Mouse (Mus musculus) heart, adult 11 months (tissue): ENCODE results near the gene Ptcra.
"Not testable (repeated sequence)": the region's sequence is repeated elsewhere in the genome, so short reads cannot be mapped to it uniquely, and the experiment has no call there.

Experiments
- DNase-seq: peaks from one replicate; pipeline ENCODE4 v3.0.0; 2022

The Ptcra gene

DNA sequence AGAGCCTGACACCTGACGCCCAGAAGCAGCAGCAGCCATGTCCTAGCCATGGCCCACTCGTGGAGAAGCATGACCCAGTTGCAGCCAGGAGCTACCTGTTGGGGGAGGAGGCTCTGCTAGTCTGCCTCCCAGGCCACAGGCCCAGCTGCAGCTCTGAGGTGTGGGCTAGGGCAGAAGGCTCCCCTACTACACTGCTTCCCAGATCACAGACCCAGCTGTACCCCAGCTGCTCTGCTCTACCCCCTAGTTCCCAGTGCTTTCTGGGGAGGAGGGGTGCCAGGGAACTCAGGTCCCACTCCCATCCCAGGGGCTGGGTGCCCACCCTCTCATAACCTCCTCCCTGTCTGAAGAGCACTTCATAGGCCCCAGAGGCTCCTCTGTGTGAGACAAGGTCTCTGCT, at the start of gene Ptcra:
Gene Ptcra (minus strand): TSS at position 169 of the 400 bp plus-strand sequence.
- no peak for DNase-seq

DNA sequence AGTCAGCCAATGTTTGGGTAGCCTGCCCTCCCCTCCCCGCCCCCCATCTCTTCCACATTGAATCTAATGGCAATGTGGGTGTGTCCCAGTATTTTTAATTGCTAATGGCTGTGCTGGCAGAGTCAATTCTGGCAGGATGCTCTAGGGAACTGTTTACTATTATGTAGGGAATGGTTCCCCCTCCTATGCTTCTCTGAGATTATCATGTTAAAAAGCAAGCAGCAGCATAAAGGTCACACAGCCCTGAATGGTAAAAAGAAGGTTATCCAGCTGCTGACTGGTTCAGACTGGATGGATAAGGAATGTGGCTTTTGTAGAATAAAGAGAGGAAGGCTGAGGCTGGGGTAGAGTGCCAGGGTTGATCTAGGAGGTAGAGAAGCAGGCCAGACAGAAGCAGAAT, 48.9 kb upstream of the Ptcra start:
- no peak for DNase-seq

DNA sequence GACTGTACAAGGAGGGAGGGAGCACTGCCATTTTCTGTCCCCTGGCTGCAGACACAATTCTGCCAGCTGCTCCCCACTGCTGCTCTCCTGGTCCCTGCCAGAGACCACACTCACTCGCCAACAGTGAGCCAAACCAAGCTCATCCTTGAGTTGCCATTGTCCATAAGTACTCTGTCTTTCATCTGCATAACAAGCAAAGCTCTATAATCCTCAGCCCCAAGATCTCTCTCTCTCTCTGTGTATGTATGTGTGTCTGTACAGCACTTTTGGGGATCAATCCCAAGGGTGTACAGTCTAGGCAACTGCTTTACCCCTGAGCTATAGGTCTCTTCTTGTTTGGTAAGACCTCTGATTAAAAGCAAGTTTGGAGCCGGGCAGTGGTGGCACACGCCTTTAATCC, 47.2 kb upstream of the Ptcra start:
- no peak for DNase-seq

DNA sequence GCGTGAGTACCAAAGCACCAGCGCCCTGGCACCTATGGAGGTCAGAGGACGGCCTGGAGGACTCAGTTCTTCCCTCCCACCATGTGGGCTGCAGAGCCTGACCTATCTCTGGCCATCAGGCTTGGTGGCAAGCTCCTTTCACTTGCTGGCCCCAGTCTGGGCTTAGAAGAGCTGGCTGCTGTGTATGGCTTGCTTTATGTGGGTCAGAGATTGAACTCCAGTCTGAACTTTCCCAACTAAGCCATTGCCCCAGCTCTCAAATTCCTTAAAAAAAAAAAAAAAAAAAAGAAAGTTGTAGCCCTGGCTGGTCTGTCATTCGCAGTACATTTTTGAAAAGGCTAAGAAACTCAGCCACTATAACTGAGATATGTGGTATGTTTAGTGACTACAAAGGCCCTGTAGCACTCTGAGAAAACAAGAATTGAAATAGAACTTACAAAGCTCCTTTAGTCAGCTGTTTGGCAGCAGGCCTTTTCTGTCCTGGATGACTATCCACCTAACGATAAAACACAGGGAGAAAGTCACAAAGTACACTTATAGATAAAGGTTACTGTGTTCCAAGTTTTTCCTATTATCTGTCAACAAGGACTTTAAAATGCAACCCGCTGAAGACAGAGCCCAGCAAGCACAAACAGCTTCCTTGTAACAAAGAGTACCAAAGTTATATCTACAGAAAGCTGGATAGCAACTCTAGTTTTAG, 45.8 kb upstream of the Ptcra start:
- no peak for DNase-seq

DNA sequence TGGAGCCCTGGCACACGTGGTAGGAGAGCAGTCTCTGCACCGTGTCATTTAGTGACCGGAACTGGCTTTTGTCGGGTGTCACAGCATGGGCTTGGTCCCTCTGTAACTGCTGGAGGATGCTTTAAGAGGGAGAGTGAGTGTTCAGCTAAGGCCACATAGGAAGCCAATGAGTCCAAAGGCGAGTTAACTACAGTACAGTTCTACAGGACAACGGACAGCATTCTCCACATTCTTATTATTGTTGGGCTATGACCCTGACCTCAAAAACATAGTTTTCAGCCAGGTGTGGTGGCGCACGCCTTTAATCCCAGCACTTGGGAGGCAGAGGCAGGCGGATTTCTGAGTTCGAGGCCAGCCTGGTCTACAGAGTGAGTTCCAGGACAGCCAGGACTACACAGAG, 44.9 kb upstream of the Ptcra start:
- DNase-seq, result no peak

DNA sequence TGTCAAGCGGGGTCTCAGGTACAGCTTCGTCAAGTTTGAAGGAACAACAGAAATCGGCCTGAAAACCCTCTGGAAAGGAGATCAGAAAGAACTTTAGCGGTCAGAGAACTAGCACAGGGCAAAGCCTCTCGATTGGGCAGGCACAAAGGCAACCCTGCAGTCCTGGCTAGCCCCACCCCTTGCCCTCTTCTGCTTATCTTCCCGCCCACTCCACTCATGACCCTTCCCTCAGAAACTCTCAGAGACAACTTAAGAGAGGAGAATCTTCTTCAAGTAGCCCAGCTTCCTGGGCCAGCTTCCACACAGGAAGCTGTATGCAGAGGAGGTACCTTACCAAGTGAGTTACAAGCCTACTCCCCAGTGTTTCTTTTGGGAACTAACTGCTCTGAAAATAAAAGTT, 38.2 kb upstream of the Ptcra start:
- DNase-seq, result no peak

DNA sequence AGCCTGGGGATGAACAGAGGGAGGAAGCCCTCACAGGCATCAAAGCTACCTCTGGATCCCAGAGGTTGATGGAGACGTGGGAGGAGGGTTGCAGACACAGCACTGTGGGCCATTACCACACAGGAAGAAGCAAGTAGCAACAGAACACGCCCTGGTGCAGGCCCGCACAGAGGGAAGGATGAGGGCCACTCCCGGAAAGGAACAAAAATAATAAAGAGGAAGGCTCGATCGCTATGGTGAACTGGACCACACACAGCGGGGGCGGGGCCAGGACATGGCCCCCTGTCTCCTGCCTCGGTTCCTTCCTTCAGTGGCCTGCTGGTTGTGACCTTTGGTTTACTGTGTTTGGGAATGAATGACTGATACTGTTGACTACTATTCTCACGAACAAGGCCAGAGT, 36.2 kb upstream of the Ptcra start:
- DNase-seq, result no peak

DNA sequence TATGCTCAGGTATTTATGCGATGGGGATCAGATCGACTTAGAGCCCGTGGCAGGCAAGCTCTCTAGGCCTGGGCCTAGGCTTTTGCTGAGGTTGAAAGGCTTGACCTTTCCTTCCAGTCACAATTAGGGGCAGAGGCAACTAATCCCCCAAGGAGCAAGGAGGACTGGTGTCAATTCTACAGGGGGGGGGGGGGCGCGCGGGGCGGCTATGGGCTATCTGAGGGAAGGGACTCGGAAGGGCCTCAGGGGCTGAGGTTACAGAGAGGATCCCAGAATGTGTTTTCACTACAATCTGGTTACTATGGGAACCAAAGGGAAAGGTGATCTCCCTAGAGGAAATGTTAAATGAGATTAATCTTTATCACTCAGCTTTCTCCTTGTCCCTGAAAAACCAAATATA, 33.9 kb upstream of the Ptcra start:
- no peak for DNase-seq

DNA sequence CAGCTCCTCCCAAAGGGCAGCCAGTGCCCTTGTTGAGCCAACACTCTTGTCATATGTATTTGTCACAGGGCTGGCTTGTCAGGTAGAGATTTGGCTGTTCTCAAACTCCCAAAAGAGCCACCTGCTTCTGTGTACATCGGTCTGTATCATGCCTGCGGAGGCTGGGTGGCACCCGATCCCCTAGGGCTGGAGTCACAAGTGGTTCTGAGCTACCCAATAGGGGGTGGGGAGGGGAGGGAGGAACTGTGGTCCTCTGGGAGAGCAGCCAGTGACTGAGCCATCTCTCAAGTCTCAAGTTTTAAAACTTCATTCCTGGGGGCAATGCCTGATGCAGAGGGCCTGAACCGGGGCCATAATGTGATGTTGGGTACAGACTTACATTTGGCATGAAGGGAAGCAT, 33.2 kb upstream of the Ptcra start:
- DNase-seq, result no peak

DNA sequence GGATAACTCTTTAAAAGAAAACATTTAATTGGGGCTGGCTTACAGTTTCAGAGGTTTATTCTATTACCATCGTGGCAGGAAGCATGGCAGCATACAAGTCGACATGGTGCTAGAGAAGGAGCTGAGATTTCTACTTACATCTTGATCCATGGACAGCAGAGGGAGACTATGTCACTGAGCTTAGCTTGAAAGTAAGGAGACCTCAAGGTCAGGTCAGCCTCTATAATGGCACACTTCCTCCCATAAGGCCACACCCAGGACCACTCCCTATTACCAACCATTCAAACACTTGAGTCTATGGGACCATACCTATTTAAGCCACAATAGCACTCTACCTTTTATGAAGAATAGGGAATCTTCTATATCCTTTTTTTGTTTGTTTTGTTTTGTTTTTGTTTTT, 29.5 kb upstream of the Ptcra start:
- DNase-seq, result no peak

DNA sequence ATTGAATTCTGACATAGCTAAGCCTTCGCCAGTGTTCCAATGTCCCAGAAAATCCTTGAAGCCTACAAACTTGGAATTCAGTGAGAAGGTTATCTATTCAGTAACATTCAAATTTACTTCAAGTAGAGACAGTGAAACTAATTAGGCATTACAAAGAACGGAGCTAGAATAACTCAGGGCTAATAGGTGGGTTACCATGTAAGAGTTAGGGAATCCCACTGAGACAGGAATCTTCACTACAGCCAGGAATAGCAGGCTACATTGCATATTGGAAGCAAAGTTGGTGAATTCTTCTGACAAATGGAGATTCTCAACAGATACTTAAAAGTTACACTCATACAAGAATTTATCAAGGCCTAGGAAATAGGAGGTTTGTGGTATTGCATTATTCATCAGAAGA, 24.5 kb upstream of the Ptcra start:
- DNase-seq, result not testable (repeated sequence)

DNA sequence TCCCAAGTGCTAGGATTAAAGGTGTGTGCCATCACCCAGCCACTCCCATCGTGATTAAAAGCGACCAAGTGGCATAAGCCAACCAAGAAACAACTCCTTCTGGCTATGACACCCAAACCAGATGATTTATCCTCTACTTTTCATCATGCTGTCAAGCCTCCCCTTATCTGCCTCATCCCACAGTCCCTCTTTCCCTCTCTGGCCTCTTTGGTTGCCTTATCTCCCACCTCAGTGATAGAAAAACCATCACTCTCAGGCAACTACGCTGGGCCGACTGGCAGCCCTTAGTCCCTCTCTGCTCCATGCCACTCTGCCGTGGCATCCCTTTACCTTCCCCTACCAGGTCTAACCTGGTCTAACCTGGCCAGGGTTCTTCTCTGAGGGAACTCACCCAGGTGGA, 23.4 kb upstream of the Ptcra start:
- no peak for DNase-seq

DNA sequence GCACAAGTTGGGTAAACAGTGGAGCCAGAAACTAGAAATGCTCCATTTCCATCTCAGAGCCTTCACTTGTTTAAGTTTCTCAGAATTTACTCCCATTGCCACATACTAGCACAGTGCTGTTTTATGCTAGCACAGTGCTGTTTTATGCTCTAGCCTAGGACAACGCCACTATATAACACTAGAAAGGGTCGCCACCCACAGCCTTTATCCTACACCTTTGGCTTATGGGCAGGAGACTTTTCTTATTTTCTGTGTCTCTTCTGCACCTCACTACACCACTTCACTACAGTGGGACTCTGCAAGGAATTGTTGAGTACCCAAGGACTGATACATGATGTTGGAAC, 19.7 kb upstream of the Ptcra start:
- DNase-seq, result no peak

DNA sequence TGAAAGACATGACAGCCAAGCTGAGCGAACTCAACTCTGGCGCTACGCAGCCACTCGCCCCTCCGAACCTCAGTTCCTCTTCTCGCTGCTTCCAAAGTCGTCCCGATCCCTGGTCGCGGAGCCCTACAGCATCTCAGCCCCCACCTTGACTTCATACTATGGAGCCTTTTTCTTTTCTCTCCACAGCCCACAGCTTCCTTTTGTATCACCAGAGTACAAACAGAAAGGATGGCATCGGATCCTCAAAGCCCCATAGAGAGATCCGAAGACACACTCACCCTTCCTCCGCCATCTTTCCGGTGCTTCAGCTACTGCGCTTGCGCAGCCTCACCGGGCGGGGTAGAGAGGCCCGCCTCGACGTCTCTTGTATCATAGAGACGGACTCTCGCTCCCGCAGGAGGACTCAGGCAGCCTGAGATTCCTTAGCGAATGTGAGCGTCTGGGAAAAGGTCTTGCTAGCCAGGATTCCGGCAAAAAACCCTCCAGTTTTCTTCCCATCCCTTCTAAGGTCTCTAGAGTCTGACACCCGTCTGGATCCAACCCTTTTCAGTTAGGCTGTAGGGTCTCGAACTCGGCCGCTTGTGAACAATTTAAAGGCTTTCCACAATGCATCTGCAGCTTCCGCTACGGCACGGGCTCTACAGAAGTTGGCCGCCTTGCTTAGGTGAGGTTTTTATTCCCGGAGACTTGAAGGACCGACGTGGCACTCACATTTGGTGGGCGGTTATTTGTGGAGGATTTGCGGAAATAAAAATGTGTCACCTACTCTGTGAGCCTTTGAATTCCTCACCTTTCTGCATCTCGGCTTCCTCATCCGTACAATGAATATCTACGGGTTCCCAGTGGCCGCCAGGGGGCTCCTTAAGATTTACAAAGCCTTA, 19.1 kb upstream of the Ptcra start, which contains the start of gene Rpl7l1:
Gene Rpl7l1 (minus strand): TSS at position 332 of the 881 bp plus-strand sequence.
- DNase-seq, result peak; percentile 99

DNA sequence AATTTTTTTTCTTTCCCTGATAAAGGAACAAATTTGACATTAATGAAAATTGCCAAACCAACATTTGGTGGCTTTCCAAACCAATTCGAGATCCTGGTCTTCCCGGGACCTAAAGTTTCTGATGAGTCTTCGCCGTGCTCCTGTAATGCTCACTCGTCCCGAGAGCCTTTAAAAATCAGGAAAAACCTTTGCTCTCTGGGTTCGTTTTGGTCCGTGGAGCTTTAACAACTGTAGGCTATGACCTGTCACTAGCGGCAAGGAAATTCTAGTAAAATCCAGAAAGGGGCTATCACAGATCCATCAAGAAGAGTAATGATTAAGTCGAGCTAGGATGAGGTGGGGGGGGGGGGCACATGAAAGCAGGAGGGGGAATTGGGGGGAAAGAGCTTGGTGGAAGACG, 18.4 kb upstream of the Ptcra start:
- DNase-seq, result no peak

DNA sequence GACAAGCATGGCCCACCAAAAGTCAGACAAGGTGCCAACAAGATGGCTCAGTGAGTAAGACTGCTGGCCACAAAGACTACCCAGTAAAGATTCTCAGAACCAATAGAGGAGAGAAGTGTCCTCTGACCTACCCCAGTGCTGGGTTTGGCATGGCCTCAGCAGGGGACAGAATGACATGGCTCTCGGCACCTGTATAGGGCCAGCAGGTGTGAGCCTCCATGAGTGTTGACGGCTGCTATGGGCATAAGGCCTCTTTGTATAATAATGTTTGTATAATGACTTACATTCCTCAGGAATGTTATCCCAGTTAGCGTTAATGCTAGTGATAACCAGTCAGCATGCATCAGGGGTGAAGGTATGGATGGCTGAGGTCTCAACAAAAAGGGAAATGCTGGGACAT, 12.6 kb upstream of the Ptcra start:
- no peak for DNase-seq

DNA sequence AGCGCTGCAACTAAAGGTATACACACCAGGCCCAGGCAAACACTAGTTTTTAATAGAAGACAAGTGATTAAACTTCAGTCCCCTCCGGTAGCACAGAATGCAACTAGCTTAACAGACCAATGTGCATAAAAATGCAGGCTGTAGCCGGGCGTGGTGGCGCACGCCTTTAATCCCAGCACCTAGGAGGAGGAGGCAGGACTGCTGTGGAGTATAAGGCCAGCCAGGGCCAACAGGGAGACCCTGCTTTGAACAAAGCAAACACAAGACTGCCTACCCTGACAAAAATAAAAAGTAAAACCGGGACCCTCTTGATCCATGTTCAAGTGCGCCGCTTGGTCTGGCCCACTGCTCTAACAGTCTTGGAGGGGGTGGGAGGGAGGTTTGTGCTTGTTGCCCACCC, 11.6 kb upstream of the Ptcra start:
- peak; percentile 92 for DNase-seq

DNA sequence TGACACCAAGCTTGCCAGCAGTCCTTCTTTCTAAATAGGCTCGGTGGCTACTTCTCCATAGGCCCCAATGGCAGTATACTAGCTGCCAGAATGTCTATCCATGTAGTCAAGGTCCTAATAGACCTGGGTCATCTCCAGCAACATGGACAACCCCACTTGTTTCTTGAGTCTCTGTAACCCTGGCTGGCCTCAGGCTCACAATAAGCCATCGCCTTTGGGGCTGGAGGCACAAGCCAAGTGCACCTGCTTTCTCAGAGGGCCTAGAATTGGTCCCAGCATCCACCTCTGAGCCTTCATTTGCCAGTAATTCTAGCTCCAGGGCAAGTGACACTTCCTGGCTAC, 10.6 kb upstream of the Ptcra start:
- DNase-seq, result no peak

DNA sequence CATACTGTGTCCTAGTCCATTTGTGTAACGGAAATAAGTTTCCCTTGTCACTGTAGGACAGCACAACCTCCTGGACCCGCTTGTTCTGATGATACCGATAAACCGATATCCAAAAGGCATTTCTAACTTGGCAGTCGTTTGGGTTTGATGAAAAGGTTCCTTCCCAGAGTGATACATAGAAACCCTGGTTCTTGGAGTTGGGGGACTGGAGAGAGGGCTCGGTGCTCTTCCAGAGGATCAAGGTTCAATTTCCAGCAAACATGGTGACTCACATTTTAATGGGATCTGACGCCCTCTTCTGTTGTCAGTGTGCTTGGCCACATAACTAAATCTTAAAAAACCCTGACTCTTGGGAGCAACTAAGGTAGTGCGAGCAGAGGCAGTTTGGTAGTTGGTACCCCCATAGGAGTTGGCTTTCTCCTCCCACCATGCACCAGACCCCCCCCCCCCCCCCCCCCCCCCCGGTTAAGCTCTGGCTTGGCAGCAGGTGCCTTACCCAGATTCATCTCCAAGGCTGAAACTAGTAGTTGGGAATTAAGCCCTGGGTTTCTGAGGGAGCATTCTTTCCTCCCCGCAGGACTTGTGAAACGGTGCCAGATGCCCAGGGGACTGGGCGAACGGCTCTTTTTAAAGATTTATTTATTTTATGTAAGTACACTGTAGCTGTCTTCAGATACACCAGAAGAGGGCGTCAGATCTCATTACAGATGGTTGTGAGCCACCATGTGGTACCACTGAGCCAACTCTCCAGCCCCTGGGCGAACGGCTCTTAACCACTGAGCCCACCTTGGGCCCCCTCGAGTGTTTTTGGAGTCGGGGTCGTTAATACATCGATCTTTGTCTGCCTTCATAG, 10.0 kb upstream of the Ptcra start:
- no peak for DNase-seq

DNA sequence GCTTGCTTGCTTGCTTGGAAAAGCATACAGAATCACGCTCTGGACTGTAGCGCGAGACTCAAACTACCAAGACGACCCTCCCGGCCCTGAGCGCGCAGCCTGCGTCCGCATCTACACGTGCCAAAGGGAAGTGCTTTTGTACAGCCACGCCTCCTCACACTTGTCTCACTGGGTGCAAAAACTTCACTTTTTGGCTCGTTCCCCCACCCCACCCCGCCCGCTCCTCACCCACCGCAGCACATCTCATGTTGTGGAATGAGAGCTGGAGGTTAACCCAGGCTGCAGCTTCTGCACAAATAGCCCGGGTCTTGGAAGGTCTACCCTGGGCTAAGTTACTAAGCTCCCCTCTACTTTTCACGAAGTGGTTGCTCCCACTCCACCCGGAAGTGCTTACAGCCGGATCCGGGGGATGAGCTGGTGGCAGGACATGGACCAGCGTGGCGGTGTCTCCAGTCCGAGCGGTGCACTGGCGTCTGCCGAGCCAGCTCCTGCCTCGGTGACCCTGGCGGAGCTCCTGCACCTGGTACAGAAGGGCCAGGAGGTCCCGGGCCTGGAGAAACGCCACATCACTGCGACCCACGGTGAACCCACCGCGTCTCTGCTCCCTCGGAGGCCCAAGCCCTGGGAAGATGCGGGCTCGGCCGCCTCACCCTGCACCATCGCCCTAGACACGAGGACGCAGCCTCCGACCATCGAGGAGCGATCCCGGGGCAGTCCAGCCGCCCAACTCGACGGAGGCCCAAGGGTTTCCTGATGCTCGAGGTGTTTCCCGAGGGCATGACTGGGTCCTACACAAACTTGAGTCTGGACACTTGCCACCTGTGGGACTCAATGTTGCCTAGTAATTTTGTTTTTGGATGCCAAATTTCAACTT, 9.1 kb upstream of the Ptcra start, which contains the start of gene 2310039H08Rik:
Gene 2310039H08Rik (plus strand): TSS at position 232 of the 874 bp plus-strand sequence.
- DNase-seq, result peak; percentile 99

DNA sequence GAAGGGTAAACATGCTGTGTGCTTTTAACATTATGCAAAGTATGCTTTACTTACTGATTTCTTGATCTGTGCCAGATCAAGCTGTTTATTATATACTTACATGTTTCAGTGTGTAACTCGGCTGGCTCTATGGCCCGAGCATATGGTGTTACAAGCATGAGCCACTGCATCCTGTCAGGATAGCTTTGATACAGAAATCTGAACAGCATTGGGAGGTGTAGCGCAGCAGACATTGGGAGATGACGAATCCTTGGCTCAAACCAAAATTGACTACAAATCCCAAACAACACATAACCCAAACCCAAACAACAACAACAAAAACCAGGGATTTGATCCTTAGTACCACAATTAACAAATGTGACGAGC, 8.5 kb upstream of the Ptcra start:
- no peak for DNase-seq

DNA sequence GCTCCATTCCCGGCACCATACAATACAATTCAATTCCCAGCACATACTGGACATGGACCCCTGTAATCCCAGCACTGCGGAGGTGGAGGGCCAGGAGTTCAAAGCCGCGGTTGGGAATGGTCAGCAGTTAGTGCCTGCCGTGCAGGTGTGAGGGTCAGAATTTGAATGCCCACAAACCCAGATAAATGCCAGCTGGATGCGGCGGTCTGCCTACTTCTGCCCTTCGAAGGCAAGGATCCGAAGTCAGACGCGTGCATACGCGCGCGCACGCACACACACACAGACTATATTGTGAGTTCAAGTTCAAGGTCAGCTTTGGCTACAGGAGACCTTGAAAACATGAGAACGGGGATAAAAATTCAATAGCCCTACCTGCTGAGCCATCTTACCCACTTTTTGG, 8.1 kb upstream of the Ptcra start:
- DNase-seq, result peak; percentile 92

DNA sequence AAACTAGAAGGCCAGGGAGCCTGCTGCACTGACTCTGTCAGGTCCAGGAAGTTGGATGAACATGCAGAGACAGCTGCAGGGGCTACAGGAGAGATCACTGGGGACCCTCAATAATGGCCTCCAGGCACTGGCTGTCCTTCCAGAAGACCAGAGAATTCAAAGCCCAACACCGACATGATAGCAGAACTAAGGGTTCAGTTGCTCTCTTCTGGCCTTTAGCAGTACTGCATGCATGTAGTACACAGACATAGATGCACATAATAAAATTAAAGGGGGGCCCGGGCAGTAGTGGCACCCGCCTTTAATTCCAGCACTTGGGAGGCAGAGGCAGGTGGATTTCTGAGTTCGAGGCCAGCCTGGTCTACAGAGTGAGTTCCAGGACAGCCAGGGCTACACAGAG, 7.5 kb upstream of the Ptcra start:
- DNase-seq, result no peak
